Mouse (Mus musculus) neutrophil, adult 5-6 weeks (primary cell): ENCODE measurements at regions not wholly inside any gene's neighbourhood (a gene's known extent, or its start where the extent isn't known, plus 50 kb on each side); places are given as distances from the start of the nearest gene placed in this dataset.
A peak's percentile ranks its signal among the peaks of the same experiment; 100 is the strongest.

Experiments used
- ATAC-seq: fragments of 151-379, 151-347 bp; 2 replicates; pipeline ENCODE4 v1.8.0; 2017; ENCODE audit warnings: mild to moderate bottlenecking, moderate TSS enrichment; ENCODE audit not compliant: insufficient number of reproducible peaks, poor library complexity, low FRiP score, severe bottlenecking; ENCODE audit errors: extremely low read depth

GRCm38 (mm10) chr13:46222031-46222430, 51.5 kb upstream of the Stmnd1 start:
- no peak for ATAC-seq

GRCm38 (mm10) chr13:46218101-46218701, 55.3 kb upstream of the Stmnd1 start:
- ATAC-seq: no peak

- no peak for ATAC-seq
Observed at GRCm38 (mm10) chr13:46216954-46217838, 56.3 kb upstream of the Stmnd1 start.

- ATAC-seq: no peak
Observed at GRCm38 (mm10) chr13:46203551-46203950, 70.0 kb upstream of the Stmnd1 start.

- no peak for ATAC-seq
Observed at GRCm38 (mm10) chr13:46202586-46202985, 70.9 kb upstream of the Stmnd1 start.

GRCm38 (mm10) chr13:46201029-46201599, 72.4 kb upstream of the Stmnd1 start:
- ATAC-seq: no peak

- no peak for ATAC-seq
Observed at GRCm38 (mm10) chr13:46193131-46193530, 80.4 kb upstream of the Stmnd1 start.

GRCm38 (mm10) chr13:46189726-46190125, 83.8 kb upstream of the Stmnd1 start:
- ATAC-seq: no peak

GRCm38 (mm10) chr13:46182851-46183250, 90.7 kb upstream of the Stmnd1 start:
- no peak for ATAC-seq

GRCm38 (mm10) chr13:46180606-46181133, 92.9 kb upstream of the Stmnd1 start:
- no peak for ATAC-seq

GRCm38 (mm10) chr13:46179916-46180315, 93.6 kb upstream of the Stmnd1 start:
- no peak for ATAC-seq

- no peak for ATAC-seq
Observed at GRCm38 (mm10) chr13:46173103-46173502, 100.4 kb upstream of the Stmnd1 start.

GRCm38 (mm10) chr13:46162025-46162374, 111.5 kb upstream of the Stmnd1 start:
- ATAC-seq: 0 out of 2 replicates have a peak, but pooled peaks have one; percentile 26

GRCm38 (mm10) chr13:46161261-46162024, 112.1 kb upstream of the Stmnd1 start:
- no peak for ATAC-seq

- no peak for ATAC-seq
Observed at GRCm38 (mm10) chr13:46159354-46159753, 114.2 kb upstream of the Stmnd1 start.

- no peak for ATAC-seq
Observed at GRCm38 (mm10) chr13:46153282-46154260, 120.0 kb upstream of the Stmnd1 start.

- ATAC-seq: no peak
Observed at GRCm38 (mm10) chr13:46140006-46140405, 133.5 kb upstream of the Stmnd1 start.

- no peak for ATAC-seq
Observed at GRCm38 (mm10) chr13:46139251-46139650, 134.3 kb upstream of the Stmnd1 start.
